Mouse (Mus musculus) neural tube, embryonic 13.5 days (tissue): ENCODE results near the gene Abl1. TPM values are rescaled to one million over a fixed set of nuclear protein-coding genes. Genes with fewer than 3 reads are reported as not detected.

Experiments used
- ATAC-seq: fragments of 200-750 bp; cut with Nextera tagmentation; 2 replicates; pipeline ENCODE4 v1.8.0; 2017; ENCODE audit warnings: low read depth, mild to moderate bottlenecking, moderate TSS enrichment, moderate library complexity
- H3K27ac ChIP-seq: fragments of 300-500 bp; sonication (generic); replicated peaks from 2 replicates; pipeline ENCODE4 v1.5.1; 2015; ENCODE audit warnings: moderate library complexity, mild to moderate bottlenecking, inconsistent platforms
- H3K27me3 ChIP-seq: fragments of 300-500 bp; sonication (generic); 2 replicates; pipeline ENCODE4 v1.6.1; 2015; ENCODE audit warnings: mild to moderate bottlenecking, inconsistent platforms
- H3K36me3 ChIP-seq: fragments of 300-500 bp; sonication (generic); 2 replicates; pipeline ENCODE4 v1.6.1; 2015; ENCODE audit warnings: mild to moderate bottlenecking, inconsistent platforms
- H3K4me1 ChIP-seq: fragments of 300-500 bp; sonication (generic); replicated peaks from 2 replicates; pipeline ENCODE4 v1.6.1; 2015; ENCODE audit warnings: inconsistent platforms
- H3K4me2 ChIP-seq: fragments of 300-500 bp; sonication (generic); 2 replicates; pipeline ENCODE4 v1.6.1; 2015; ENCODE audit warnings: inconsistent platforms, mild to moderate bottlenecking, moderate library complexity
- H3K4me3 ChIP-seq: fragments of 300-500 bp; sonication (generic); 2 replicates; pipeline ENCODE4 v1.5.1; 2015; ENCODE audit warnings: mild to moderate bottlenecking, inconsistent platforms
- H3K9ac ChIP-seq: fragments of 300-500 bp; sonication (generic); 2 replicates; pipeline ENCODE4 v1.6.1; 2015; ENCODE audit warnings: moderate library complexity, mild to moderate bottlenecking, inconsistent platforms
- H3K9me3 ChIP-seq: fragments of 300-500 bp; sonication (generic); 2 replicates; pipeline ENCODE4 v1.6.1; 2016; ENCODE audit warnings: inconsistent platforms
- WGBS: fragments of 180-500 bp; shearing (Covaris S2); methylation state at CpG from one replicate; pipeline ENCODE4 v1.1.7; 2015; 5-methylcytosine and 5-hydroxymethylcytosine counted together
- polyA plus RNA-seq: library from polyadenylated mRNA; unstranded; fragments of >200 nt; fragmentation: Nextera tagmentation; extraction: Ambion mirVana; gene quantifications from 2 replicates; pipeline ENCODE4 v1.2.1, GENCODE M21; 2015

The Abl1 gene
- polyA plus RNA-seq, 1 experiment from 2014 or later: 19.3 TPM

DNA sequence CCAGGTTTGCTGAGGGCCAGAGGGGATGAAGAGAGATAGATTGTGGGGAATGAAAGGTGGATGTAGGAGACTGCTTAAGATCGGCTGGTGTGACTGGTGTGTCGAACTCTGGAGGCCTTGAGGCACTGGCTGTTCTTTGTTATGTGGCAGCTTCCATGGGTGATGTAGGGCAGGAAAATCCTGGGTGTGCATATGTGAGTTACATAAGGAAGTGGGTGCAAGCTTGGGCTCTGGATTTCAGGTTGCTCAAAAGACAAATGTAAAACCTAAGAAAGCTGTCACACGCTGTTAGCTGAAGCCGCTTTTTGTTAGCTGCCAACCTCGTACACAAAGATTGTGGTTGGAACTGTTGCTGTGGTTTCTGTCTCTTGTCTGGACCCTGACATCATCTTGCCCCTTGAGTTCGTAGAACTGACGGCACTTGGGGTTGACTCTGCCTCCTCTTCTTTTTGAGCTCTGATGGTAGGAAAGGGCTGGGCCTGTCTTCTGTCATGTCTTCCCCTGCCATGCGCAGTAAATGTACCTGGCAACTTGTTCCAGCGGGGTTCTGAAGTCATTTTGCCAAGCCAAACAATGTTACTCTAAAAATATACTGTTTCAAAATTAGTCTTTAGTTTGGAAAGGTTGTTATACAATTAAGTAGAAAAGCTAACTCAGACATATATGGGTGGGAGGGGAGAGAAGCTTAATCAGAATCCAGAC is 39.6 kb downstream of the Abl1 start:
- ATAC-seq: no peak
- no peaks in the 10 kb centered on the region; the same call in 1 of the 2 replicates for H3K36me3 ChIP-seq
- WGBS: 87% methylated on average over 9 of the region's 9 CpGs

DNA sequence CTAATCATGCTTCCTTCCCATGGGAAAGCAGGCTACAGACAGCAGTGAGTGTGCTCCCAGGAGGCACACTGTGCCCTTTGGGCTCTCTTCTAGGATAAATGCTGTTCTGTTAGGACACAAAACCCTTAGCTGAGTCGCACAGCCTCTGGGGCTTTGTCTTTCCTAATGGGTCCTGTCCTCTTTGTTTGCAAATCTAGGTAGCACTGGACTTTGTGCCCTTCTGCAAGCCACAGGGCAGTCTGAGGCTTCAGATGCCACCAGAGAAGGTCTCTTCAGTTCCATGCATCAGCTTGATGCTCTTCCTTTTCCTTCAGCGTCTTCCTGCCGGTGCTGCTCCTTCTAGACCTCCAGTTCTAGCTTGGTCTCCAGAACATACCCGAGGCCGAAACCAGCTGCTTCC is 42.5 kb downstream of the Abl1 start:
- no peaks in the 10 kb centered on the region for H3K36me3 ChIP-seq
- ATAC-seq: no peak
- H3K9ac ChIP-seq: no peak overlapping the region
- no peaks in the 10 kb centered on the region for H3K9me3 ChIP-seq
- H3K27ac ChIP-seq: no peak overlapping the region
- H3K4me3 ChIP-seq: no peak overlapping the region
- H3K4me1 ChIP-seq: peaks cover 18% of the 10 kb centered on the region; the same call in 1 of the 2 replicates
- no peak overlapping the region for H3K4me2 ChIP-seq
- no peaks in the 10 kb centered on the region for H3K27me3 ChIP-seq
- WGBS: 88% methylated on average over 5 of the region's 5 CpGs

More for the DNA sequence above, 39.6 kb downstream of the Abl1 start:
- H3K9ac ChIP-seq: no peak overlapping the region
- peaks cover 18% of the 10 kb centered on the region; the same call in 1 of the 2 replicates for H3K4me1 ChIP-seq
- no peaks in the 10 kb centered on the region for H3K27me3 ChIP-seq
- H3K9me3 ChIP-seq: no peaks in the 10 kb centered on the region
- no peak overlapping the region for H3K4me3 ChIP-seq
- no peak overlapping the region for H3K27ac ChIP-seq
- H3K4me2 ChIP-seq: no peak overlapping the region

DNA sequence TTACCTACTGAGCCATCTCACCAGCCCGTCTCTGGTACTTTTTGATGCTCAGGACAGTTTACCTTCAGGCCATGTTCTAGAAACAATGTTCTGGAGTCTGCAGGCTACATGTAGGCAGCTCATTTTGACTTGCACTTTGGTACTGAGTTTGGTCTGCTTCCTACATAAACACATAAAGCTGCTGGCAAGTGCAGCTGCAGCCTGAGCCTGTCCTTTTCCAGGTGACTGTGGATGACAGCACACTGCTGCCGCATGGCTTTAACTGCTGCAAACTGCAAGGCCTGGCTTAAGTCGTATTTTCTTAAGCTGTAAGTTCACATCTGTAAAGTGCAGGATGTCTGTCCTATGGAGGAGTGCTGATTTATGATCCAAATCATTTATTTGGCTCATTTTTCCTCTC is 44.3 kb downstream of the Abl1 start:
- WGBS: 77% methylated on average over 3 of the region's 3 CpGs
- ATAC-seq: no peak
- Histone ChIP-seq H3K4me2 (no peak overlapping the region), H3K4me1 (peaks cover 14% of the 10 kb centered on the region; the same call in 1 of the 2 replicates), H3K9ac (no peak overlapping the region), H3K4me3 (no peak overlapping the region), H3K36me3 (no peaks in the 10 kb centered on the region), H3K9me3 (no peaks in the 10 kb centered on the region), H3K27me3 (no peaks in the 10 kb centered on the region), H3K27ac (no peak overlapping the region)

DNA sequence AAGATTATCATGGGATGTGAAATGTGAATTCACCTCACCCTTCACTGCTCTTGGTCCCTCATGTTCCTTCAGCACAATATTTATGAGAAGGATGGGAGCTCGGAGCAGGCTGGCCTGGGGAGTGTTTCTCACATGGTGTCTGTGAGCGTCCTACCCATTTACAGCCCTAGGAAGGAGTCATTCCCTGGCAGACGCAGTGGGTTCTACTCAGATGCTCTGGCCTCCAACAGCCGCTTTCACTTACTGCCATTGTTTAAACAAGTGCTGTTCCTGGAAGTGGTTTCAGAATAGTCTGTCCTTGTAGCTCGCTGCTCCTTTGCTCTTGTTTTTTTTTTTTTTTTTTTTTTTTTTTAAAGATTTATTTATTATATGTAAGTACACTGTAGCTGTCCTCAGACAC is 45.4 kb downstream of the Abl1 start:
- ATAC-seq: no peak
- Histone ChIP-seq H3K4me2 (no peak overlapping the region), H3K4me3 (no peak overlapping the region), H3K9ac (no peak overlapping the region), H3K27ac (0 out of 2 replicates have a peak overlapping the region, but pooled peaks have one; percentile 0), H3K4me1 (peaks cover 12% of the 10 kb centered on the region; the same call in 1 of the 2 replicates), H3K27me3 (no peaks in the 10 kb centered on the region), H3K36me3 (no peaks in the 10 kb centered on the region), H3K9me3 (no peaks in the 10 kb centered on the region)
- 67% methylated on average over 5 of the region's 5 CpGs for WGBS

DNA sequence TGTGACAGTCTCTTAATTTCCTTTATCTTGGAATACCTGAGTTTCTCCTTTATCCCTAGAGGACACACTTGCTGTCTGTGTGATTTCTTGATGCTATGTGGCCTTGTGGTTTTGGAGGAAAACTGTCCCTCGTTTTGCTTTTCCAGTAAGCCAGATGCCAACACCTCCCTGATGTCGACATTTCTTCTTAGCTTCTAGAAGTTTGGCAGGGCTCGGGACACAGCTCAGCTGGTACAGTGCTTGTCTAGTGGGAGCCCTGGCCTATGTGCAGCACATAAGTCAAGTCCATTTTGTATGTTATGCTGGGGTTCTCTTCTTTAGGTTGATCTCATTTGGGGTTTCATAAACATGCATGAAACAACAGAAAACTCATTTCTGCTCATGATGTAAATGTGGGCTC is 50.9 kb downstream of the Abl1 start:
- no peak overlapping the region for H3K9ac ChIP-seq
- H3K27ac ChIP-seq: no peak overlapping the region
- no peaks in the 10 kb centered on the region for H3K9me3 ChIP-seq
- WGBS: 85% methylated on average over 3 of the region's 3 CpGs
- no peaks in the 10 kb centered on the region for H3K27me3 ChIP-seq
- ATAC-seq: no peak
- no peak overlapping the region for H3K4me3 ChIP-seq
- H3K36me3 ChIP-seq: no peaks in the 10 kb centered on the region
- H3K4me2 ChIP-seq: no peak overlapping the region
- peaks cover 12% of the 10 kb centered on the region; the same call in 1 of the 2 replicates for H3K4me1 ChIP-seq

DNA sequence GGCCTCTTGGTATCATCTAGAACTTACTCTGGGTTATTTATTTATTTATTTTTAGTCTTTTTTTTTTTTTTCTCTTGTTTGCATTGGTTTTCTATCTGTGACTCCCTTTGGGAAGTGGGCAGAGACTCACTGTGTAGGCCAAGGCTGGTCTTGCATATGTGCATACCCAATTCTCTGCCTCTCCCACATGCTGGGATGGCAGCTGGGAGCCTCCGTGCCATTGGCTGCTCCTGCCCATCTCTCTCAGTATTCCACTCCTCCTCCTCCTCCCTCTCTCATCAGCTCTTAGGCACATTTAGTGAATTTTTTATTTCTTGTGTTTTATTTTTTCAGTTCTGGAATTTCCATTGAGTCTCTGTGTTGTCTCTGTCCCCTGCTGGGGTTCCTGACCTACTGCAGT is 53.6 kb downstream of the Abl1 start:
- ATAC-seq: no peak
- H3K27ac ChIP-seq: no peak overlapping the region
- WGBS: 30% methylated on average over 1 of the region's 1 CpGs

DNA sequence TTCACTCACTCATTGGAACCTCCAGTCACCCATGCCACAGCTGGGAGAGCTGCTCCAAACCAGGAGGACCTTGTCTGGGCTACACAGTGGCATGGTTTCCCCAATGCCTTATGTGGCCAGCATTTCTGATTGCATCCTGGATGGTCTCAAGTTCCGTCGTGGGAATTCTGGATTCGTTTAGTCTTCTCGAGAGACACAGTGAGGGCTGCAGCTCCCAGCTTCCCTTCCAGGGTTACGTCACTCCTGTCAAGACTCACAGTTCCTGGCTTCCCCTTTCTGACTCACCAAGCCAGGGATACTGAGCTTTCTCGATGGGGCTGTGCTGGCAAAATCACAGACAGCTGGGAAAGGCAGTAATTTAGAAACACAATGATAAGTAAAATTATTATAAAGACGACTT is 54.0 kb downstream of the Abl1 start:
- H3K4me3 ChIP-seq: no peak overlapping the region
- WGBS: 51% methylated on average over 7 of the region's 7 CpGs
- H3K9me3 ChIP-seq: no peaks in the 10 kb centered on the region
- ATAC-seq: no peak
- no peak overlapping the region for H3K27ac ChIP-seq
- H3K4me1 ChIP-seq: peaks cover 23% of the 10 kb centered on the region; the same call in 1 of the 2 replicates
- no peak overlapping the region for H3K4me2 ChIP-seq
- no peaks in the 10 kb centered on the region for H3K36me3 ChIP-seq
- H3K9ac ChIP-seq: no peak overlapping the region
- no peaks in the 10 kb centered on the region for H3K27me3 ChIP-seq

More for the DNA sequence above, 53.6 kb downstream of the Abl1 start:
- H3K4me1 ChIP-seq: peaks cover 19% of the 10 kb centered on the region; the same call in 1 of the 2 replicates
- H3K4me3 ChIP-seq: no peak overlapping the region
- no peaks in the 10 kb centered on the region for H3K27me3 ChIP-seq
- H3K9ac ChIP-seq: no peak overlapping the region
- no peaks in the 10 kb centered on the region for H3K9me3 ChIP-seq
- no peak overlapping the region for H3K4me2 ChIP-seq
- no peaks in the 10 kb centered on the region for H3K36me3 ChIP-seq

DNA sequence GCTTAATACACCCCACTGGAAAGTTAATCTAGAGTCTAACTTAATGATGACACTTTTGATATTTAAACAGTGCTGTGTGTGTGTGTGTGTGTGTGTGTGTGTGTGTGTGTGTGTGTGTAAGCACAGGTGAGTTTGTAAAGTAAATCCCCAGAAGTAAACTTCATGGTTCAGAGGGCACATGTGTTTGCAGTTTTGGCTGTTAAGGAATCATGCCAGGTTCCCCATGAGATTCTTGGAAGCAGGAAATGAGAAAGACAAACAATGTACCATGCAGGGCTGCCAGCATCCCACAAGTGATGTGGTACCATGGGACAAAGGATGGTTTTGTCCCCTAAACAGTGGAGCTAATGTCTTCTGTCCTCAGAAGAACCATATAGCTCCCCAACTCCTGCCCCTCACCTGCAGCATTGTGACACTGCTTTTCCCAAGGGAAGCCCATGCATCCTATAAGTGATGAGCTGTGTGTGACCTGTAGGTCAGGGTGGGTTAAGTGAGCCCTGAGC is 57.6 kb downstream of the Abl1 start:
- H3K27ac ChIP-seq: no peak overlapping the region
- no peak for ATAC-seq

DNA sequence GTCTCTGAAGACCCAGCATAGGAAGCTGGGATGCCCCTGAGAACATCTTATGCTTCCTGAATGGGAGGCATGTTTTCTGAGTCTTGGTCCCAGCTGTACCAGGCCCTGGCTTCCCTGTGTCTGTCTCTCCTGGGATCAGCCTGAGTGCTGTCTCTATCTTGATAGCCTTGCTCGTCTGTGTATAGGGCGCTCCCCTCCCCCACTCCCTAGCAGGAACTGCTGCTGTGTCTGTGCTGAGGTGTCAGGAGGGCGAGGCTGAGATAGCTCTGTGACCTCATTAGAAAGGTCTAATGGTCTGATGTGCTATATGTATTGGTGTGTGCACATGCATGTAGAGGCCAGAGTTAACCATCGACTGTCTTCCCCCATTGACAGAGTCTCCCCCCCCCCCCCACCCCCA is 58.7 kb downstream of the Abl1 start:
- Histone ChIP-seq H3K9me3 (no peaks in the 10 kb centered on the region), H3K4me2 (no peak overlapping the region), H3K27ac (no peak overlapping the region), H3K4me3 (no peak overlapping the region), H3K4me1 (peaks cover 34% of the 10 kb centered on the region), H3K27me3 (no peaks in the 10 kb centered on the region), H3K36me3 (no peaks in the 10 kb centered on the region), H3K9ac (no peak overlapping the region)
- 46% methylated on average over 4 of the region's 4 CpGs for WGBS
- ATAC-seq: no peak

More for the DNA sequence above, 57.6 kb downstream of the Abl1 start:
- Histone ChIP-seq H3K9ac (no peak overlapping the region), H3K4me3 (no peak overlapping the region), H3K4me2 (no peak overlapping the region), H3K27me3 (no peaks in the 10 kb centered on the region), H3K9me3 (no peaks in the 10 kb centered on the region), H3K4me1 (peaks cover 37% of the 10 kb centered on the region), H3K36me3 (no peaks in the 10 kb centered on the region)

DNA sequence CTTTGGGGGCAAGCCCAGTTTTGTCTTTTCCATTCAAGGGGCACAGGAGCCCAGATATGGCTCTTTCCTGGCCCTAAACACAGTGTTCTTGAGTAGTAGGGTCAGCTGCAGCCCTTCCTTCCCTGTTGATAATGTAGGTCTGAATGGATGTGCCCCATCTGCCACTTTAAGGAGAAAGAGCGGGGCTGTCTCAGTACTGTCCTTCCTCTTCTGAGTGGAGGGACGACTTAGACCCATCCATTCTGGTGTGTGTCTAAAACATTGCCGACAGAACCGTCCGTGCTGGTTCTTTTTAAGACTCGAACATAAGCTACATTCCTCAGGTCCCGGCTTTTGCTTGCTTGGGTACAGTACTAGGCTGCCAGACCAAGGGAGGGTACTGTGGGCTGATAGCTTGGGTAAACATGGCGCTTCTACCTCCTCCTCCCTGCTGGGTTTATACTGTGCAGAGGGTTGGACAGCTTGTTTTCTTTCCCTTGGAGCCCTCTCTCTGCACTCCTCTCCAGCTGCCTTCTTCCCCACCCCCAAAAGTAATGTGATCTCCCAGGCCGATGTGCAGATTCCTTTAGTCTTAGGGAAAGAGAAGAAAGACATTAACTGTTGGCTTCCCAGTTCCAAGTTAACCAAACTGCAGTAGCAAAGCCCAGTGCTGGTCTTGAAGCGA is 61.0 kb downstream of the Abl1 start:
- no peaks in the 10 kb centered on the region for H3K27me3 ChIP-seq
- H3K4me2 ChIP-seq: peak overlapping the region; percentile 20
- peak; percentile 56; the same call in 1 of the 2 replicates for ATAC-seq
- H3K4me1 ChIP-seq: peaks cover 25% of the 10 kb centered on the region
- H3K9ac ChIP-seq: no peak overlapping the region
- no peak overlapping the region for H3K4me3 ChIP-seq
- 25% methylated on average over 10 of the region's 10 CpGs for WGBS
- H3K9me3 ChIP-seq: 0 out of 2 replicates have a peak, but pooled peaks cover 5% of the 10 kb centered on the region
- peak overlapping the region; percentile 59 for H3K27ac ChIP-seq
- H3K36me3 ChIP-seq: no peaks in the 10 kb centered on the region

DNA sequence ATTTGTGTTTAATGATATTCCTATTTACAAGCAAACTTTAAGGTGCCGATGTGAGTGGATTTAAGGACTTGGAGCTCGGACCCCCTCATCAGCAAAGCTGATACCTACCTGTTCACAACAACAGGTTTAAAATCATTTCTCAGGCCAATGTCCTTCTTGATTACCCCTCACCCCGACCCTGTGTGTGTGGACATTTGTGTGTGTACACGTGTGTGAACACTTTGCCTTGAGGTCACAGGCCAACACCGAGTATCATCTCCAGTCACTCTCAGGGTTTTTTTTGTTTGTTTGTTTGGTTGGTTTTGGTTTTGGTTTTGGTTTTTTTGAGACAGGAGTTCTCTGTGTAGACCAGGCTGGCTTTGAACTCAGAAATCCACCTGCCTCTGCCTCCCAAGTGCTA is 62.0 kb downstream of the Abl1 start:
- Histone ChIP-seq H3K4me1 (peaks cover 23% of the 10 kb centered on the region), H3K9ac (no peak overlapping the region), H3K4me2 (no peak overlapping the region), H3K36me3 (no peaks in the 10 kb centered on the region), H3K27me3 (no peaks in the 10 kb centered on the region), H3K9me3 (0 out of 2 replicates have a peak, but pooled peaks cover 5% of the 10 kb centered on the region), H3K27ac (no peak overlapping the region), H3K4me3 (no peak overlapping the region)
- no peak for ATAC-seq
- WGBS: 92% methylated on average over 5 of the region's 5 CpGs

DNA sequence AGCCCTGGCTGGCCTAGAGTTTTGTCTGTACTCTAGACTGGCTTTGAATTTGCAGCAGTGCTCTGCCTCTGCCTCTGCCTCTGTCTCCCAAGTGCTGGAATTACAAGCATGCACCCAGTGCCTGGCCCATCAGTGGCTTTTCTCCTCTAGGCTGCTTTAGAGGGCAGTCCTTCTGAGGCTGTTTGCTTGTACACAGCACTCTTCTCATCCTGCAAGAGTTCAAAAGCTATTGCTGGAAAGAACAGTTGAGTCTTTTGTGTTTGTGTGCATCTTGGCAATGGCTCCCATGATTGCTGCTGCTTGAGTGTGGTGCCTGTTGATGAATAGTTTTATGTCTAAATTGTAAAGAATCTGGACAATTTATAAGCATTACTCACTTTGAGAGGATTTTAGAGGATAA is 69.3 kb downstream of the Abl1 start:
- Histone ChIP-seq H3K4me3 (no peak overlapping the region), H3K27ac (peak overlapping the region; percentile 54; the same call in 1 of the 2 replicates), H3K4me1 (peaks cover 48% of the 10 kb centered on the region), H3K9ac (no peak overlapping the region; the same call in 1 of the 2 replicates), H3K27me3 (no peaks in the 10 kb centered on the region), H3K4me2 (no peak overlapping the region), H3K36me3 (no peaks in the 10 kb centered on the region; the same call in 1 of the 2 replicates), H3K9me3 (0 out of 2 replicates have a peak, but pooled peaks cover 5% of the 10 kb centered on the region)
- ATAC-seq: no peak
